Mouse (Mus musculus) embryo, embryonic 11 days (tissue): ENCODE data around the gene Ogfr.

Source experiments
- DNase-seq: peaks from one replicate; pipeline ENCODE4 v3.0.0-alpha.2; 2015

The Ogfr gene

DNA sequence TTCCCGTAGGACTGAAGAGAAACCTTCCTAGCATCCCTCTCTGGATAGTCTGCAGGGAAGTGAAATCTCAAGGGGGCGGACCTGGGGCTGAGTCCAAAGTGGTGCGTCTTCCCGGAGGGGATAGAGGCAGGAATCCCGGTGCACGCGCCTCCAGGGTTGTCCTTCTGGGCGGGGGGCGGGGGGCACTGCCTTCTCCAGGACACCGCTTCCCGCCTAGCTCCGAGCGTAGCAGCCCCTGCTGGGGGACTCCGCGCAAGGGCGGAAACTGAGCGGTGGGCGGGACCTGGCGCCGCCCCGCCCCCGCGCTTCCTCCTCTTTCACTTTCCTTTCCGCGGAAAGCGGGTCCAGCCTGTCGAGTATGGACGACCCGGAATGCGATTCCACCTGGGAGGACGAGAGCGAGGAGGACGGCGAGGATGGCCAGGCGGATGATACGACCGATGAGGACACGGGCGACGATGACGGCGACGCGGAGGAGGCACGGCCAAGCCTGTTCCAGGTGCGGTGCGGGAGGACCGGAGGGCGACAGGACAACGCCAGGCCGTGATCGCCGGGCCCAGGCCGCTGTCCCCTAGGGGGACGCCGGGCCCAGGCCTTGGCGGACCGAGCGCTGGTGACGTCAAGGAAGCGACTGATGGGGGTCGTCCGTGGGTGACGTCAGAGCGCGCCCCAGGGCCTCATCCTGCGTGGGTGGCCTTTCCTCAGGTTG, at the start of gene Ogfr:
Ogfr (plus strand) TSS at position 123 of the 709 bp plus-strand sequence.
- DNase-seq, result peak; percentile 93

DNA sequence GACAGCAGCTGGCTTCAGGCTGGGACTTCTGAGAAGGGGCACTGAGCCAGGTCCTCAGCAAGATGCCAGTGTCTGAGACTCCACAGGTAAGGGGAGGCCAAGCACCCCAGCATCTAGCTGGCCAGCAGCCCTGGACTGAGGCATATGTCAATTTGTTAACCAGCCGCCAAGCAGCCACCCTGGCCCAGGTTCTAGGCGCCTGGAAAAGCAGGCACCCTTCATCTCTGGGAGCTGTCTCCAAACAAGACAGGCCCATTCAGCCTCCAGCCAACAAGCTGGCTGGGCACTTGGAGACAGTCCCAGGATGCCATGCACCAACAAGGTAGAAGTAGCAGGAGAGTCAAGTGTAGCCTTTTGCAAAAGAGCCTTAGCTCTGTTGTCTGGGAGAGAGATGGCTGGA, 45.4 kb upstream of the Ogfr start:
- no peak for DNase-seq

DNA sequence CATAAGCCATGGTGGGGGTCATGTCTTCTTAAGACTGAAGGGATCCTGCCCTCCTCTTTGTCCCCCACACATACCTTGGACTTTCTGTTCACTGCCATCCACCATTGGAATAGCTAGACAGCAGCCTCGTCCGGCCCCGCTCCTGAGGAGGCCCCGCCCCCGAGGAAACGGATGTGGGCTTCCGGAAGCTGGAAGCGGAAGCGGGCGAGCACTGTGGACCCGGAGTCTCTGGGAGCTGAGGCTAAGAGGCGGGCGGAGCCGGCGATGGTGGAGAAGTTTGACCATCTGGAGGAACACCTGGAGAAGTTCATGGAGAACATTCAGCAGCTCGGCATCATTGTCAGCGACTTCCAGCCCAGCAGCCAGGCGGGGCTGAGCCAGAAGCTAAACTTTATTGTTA, 44.0 kb upstream of the Ogfr start:
- no peak for DNase-seq

DNA sequence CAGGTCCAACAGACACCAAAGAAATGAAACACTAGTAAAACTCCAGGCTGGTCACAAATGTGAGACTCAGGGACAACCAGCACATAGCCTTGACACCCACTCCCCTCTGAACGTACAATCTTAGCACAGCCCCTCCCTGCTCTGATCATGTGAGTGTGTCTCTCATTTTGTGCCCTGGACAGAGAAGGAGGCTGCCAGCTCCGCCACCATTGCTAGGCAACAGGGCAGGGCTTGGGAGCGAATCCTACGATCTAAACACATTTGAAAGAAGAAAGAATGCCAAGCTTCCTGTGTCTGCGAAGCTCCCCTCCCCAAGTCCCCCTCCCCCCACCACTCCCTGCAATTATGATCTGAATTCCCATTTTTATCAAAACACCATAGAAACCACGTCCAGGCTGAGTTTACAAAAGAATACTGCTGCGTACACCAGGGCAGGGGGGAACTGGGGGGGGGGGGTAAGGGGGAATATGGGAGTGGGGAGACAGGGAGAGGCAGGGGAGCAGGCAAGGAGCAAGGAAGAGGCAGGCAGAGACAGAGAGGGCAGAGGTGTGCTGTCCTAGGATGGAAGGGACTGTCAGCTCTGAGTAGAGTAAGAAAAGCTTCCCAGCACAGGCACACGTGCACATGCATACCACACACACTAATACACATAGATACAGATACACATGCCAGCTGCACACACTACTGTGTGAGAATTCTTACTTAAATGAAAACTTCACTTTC, 41.5 kb upstream of the Ogfr start:
- peak; percentile 55 for DNase-seq

DNA sequence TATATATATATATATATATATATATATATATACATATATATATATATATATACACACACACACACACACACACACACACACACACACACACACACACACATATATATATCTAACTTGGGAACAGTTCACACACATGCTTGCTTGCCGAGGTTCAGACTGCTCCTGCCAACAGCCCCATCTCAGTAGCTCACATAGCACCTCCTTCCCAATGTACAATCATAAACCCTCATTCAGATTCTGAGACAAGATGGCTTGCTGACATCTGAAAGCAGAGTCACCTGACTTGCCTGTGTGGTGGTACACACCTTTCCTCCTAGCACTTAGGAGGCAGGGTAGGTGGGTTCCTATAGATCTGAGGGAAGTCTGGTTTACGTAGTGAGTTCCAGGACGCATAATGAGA, 36.7 kb upstream of the Ogfr start:
- no peak for DNase-seq

DNA sequence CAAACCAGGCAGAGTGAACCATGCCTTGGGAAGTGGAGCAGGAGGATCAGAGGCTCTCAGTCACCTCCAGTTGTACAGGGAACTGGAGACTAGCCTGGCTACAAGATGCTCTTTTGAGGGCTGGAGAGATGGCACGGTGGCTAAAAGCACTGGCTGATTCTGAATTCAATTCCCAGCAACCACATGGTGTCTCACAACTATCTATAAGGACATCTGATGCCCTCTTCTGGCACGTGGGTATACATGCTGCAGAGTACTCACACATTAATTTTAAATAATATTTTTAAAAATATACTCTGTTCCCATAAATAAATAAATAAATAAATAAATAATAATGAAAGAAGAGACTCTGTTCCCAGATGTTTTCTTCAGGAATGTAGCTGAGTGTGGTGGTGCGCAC, 33.8 kb upstream of the Ogfr start:
- peak; percentile 31 for DNase-seq

DNA sequence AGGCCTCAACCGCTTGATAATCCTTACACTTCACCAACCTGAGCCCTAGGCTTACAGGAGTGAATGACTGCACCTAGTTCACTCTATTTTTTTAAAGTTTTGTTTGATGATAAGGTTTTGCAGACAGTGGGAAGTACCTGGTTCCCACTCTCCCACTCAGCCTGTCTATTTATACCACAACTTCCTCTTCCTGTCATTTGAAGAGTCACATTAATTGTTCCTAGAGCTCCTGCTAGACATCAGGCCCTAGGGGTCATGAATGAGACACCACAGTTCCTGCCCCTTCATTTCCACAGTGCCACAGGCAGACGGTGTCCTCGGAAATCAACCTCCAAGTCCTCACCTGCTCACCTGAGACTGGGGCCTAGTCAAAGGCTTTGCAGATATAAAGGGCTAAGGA, 32.6 kb upstream of the Ogfr start:
- DNase-seq, result no peak

DNA sequence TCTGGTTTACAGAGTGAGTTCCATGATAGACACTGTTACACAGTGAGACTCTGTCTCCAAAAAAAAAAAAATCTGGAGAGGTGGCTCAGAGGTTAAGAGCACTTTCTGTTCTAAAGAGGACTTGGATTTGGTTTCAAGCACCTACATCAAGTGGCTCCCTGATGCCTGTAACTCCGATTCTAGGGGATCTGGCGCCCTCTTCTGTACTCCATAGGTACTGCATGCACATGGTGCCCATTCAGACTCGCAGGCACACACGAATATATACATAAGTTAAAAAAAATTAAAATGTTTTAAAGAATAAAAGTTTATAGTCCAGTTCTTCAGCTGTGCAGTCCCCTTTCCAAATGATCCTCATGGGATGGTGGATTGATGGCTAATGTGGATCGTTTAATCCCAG, 28.8 kb upstream of the Ogfr start:
- DNase-seq, result no peak

DNA sequence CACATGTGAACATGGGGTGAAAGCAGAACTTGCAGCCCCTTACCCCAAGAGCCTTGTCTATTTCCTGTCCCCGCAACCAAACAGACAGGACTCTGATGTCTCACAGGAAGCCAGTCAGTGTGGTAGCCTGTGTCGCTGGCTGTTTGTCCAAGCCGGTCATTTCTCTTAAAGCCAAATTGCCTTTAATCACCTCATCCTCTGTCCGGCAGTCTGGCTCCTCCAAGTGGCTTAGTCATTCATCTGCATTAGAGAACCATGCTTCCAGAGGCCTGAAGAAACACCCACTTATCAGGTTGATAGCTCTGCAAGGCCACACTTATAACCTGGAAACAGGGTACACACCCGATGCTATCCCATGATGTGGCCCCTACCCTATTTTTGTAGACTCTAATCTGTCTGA, 26.9 kb upstream of the Ogfr start:
- DNase-seq, result no peak

DNA sequence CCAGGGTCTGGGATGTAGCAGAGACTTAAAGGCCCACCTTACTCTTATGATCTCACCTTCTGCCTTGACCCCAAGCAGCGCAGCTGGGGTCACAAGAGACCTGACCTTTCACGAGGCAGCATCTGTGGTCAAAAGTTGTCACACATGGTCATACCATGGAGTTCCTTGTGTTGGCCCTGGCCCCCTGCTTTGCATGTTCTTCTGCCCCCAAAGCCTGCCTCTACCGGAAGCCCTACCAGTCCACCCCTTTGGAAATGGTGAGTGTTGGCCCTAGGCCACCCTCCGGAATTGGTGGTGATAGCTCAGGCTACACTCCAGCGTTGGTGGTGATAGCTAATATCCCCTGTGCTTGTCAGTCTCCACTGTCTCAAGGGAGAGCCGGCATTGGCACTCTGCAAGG, 25.7 kb upstream of the Ogfr start:
- no peak for DNase-seq

DNA sequence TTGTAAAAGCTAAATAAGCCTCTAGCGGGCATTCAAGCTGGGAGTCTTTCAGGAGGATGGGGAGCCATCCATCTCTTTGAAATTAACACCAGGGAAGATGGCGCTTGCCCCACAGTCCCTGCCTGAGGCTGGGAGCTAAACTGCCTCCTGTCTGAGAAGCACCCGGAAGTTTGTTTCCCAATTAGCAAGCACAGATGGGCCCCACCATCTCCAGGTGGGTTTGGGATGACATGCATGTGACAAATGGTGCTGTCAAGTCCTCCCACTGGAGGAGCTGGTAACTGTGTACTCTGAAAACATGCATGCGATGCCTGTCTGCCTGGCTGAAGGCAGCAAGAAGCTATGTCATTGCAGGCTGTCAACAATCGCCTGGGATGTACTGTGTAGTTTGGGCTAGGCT, 25.2 kb upstream of the Ogfr start:
- no peak for DNase-seq

DNA sequence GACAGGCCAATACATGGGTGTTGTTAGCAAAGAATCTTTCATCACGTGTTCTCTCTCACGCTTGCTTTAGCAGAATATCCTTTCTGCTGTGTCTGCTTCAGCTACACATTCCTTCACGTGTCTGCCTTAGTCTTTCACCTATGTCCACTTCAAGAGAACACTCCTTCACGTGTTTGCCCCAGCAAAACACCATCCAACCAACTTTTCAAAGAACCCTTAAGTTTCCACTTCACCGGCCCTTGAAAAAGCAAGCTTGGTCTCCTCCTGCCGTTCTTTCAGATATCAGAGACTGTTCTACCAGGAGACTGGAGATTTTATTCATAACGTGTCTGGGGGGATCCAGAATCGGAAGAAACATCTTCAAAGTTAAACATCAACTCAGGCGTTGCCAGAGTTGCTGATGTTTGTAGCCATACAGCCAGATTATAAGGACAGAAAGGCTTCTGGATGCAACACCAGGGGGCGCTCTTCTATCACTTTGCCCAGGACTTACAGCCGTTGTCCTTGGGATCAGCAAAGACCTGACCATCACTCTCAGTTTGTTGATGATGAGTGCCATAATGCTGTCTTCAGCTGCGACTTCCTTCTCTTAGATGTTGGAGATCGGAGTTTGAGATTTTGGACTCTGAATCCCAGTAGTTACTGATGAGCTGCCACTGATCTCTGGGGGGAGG, 22.7 kb upstream of the Ogfr start:
- peak; percentile 80 for DNase-seq

DNA sequence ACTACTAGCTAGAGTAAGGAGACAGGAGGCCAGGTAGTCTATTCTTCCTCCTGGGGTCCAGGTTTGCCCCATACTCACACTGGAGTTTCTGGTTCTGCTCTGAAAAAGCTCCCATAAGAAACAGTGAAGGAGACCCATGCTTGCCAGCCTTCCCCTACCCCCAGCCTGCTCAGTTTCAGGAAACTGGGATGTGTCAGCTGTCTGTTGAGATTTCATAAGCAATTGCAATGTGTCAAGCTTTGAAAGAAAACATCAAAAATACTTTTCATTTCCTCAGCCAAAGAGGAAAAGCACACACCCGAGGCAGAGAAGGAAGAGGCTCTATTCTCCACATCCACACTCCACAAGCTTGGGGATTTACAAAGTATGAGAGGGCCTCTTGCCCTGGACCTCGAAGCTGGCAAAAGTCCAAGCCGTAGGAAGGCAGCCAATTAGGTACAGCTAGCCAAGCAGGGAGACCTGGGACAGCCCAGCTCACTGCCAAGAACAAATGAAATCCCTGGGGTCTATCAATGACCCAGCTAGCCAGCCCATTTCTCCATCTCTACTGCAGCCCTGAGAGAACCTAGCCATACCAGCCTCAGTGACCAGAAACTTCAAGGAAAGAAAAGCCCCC, 19.9 kb upstream of the Ogfr start:
- no peak for DNase-seq

DNA sequence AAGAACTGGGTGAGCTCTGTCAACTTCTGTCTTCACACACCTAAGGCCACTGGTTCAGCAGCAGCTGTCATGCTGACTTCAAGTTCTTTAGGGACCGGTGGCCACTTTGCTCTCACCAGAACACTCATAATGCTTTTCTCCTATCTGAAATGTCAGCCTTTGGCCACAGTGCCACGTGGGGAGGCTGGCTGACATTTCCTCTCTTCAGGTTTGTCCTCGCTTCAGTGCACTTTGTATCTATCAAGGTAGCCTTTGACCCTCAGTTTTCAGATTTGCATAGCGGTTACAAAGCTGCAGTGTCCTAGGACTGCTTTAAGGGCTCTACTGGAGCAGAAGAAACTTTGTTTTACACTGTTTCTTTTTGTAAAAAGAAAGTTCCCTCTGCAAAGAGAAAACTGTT, 12.6 kb upstream of the Ogfr start:
- peak; percentile 12 for DNase-seq

DNA sequence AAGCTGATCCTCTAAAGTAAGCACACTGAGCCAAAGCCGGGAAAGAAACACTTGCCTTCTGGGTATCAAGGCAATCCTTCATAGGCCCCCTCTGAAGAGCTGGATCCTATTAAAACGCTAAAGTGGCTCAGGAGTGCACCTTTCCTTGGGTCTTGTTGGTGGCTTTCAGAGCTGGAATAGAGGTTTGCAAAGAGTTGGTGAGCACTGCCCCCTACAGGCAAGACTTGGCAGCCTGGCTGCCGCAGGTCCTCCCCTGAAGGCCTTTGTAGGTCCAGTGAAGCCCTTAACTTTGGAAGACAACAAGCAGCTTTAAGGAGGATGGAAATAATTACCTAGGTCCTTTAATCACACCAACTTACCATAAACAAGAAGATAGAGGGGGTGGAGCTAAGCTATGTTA, 10.4 kb upstream of the Ogfr start:
- peak; percentile 79 for DNase-seq

DNA sequence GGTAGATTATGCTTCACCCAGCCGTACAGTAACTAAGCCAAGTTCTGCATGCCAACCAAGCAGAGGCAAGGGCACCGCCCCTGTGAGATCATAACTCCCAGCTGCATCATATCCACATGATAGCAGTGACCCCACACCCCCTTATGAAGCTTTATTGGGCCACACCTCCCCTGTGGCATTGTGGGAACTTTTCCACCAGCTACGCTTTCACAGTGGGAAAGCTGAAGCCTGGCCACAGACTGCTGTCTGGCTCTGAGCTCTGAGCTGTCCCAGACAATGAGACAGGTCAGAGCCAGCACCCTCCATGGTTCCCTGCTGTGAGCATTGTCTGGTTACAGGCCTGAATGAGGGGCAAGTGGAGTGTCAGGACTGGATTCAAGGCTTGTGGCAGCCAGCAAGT, 8.0 kb upstream of the Ogfr start, which contains the start of gene Mrgbp:
Mrgbp (plus strand) TSS at position 303 of the 400 bp plus-strand sequence.
- no peak for DNase-seq

DNA sequence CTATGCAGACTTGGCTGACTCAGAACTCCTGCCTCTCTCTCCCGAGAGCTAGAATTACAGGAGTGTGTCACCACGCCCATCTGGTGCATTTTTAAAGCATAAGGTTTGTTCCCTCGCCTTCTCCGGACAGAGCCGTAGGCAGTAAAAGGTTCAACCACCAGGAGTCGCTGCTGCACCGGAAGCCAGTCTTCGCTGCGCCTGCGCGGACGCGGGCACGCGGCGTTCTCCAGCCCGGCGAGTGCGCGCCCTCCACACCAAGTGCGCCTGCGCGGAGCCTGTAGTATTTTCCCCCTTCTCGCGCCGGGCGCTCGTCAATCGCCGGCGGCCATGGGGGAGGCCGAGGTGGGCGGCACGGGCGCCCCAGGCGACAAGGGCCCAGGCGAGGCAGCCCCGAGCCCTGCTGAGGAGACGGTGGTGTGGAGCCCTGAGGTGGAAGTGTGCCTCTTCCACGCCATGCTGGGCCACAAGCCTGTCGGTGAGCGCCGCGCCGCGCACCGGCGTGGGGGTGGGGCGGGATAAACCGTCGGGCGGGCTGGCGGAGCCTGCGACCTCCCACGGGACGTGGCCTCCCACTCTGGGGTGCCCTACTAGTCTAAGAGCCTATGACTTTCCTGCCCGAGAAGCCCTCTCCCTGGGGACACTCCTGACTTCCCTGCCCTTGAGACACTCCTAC, 6.4 kb upstream of the Ogfr start:
- DNase-seq, result peak; percentile 97

DNA sequence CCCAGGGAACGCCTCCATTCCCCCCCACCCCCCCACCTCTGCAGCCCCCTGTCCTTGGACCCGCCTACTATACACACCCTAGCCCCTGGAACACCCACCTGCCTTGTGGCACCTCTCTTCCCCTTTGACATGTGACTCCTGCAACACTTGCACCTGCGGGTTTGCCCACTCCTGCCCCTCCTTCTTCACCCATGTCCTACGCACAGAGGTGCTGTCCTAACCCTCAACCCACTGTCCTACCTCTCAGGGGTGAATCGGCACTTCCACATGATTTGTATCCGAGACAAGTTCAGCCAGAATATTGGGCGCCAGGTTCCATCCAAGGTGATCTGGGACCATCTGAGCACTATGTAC, 5.9 kb upstream of the Ogfr start:
- DNase-seq, result no peak

DNA sequence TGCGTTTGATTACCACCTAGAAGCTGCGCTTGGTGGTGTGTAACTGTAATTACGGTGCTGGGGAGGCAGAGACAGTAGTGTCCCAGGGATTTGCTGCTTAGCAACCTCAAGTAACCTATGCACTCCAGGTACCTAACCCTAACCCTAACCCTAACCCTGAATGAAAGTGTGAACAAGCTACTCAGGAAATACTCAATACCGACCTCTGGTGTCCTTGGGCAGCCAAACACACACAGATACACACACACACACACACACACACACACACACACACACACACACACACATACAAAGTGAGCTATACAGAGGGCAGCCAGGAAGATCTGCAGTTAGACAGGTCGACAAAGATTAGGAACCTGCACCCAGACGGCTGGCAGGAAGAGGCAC, 316 bp upstream of the Ogfr start:
- no peak for DNase-seq

DNA sequence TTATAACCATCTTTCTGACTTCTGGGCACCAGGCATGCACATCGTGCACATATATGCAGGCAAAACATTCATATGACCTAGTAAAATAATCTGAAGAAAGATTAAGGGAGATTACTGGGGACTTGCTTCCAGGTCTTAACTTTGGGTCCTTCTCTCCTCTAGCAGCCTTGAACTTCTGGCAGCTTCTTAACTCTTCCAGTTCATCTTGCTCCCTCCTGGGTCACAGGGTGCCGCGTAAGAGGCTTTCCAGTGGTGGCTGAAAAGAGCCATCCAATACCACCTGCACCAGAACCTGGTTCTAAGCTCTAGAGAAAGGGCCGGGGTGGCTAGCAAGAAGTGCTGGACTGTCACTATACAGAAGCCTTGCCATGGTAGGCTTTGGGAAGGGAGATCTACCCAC, 8.4 kb downstream of the Ogfr start, which contains the start of gene Col9a3:
Col9a3 (plus strand) TSS at position 301 of the 400 bp plus-strand sequence.
- no peak for DNase-seq

DNA sequence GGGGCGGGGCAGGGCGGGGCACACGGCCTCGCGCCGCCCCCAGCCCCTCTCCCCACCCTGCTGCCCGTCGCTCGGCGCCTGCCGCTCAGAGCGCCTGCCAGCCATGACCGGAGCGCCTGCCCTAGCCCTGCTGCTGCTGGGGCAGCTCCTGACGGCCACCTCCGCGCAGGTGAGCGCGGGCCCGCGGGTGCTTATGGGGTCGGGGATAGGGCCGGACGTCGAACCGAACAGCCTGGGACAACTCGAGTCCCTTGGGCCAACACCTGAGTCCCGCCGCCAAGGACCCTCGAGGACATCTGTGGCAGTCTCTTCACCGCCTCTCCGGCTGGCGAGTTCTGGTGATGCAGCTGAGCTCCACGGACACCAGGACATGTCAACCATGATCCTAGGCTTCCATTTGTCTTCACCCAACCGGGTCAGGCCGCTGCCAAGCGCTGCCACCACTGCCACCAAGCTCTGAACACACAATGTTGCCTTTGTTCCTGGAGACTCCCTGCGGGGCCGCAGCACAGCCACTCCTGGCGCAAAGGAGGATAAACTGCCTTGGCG, 9.2 kb downstream of the Ogfr start:
- peak; percentile 53 for DNase-seq

DNA sequence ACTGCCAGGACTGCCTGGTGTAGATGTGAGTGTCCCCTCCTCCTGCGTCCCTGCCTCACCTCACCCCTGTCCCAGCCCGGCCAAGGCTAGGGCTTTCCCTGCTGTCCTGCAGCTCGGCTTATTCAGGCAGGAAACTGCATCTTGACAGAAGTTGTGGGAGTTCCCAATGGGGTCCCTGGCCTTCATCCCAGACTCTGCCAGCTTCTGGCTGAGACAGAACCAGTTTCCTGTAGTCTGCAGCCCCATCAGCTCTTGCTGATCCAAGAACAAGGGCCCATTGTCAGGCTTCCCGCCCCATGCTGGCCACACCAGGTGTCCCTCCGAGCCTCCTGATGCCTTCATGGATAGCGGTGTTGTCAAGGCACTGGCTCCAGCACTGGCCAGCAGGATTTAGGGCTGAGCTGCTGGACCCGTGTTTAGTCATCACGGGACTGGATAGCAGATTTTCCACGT, 11.6 kb downstream of the Ogfr start:
- peak; percentile 25 for DNase-seq

DNA sequence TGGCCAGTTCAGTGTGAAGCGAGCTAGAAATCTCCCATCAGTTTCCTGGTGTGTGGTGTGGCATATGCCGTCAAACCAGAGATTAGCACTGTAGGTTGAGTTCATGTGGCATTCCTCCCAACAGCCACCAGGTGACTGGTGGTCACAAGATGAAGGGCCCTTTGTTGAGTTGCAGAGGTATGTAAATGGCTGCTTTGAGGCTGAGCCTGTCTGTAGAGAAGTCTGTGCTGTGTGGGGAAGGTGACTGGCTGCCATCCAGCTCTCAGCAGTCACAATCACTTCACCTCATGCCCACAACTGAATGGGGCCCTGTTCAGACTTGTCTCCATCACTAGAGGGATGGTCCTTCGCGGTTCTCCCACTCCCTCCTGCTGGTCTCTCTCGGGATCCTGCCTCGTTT, 15.7 kb downstream of the Ogfr start:
- no peak for DNase-seq
